Mouse (Mus musculus): ENCODE data around the gene Cmtm6.
"Not testable (repeated sequence)": the region's sequence is repeated elsewhere in the genome, so short reads cannot be mapped to it uniquely, and the experiment has no call there.

The Cmtm6 gene

GRCm38 (mm10) chr9:114731011-114731755, at the start of gene Cmtm6:
TSS of gene Cmtm6 (plus strand) at chr9:114731116.
- DNase-seq (ENCODE audit: low spot score): peak; percentile 98

- no peak for DNase-seq (ENCODE audit: low spot score)
Observed at GRCm38 (mm10) chr9:114682193-114682592, 48.7 kb upstream of the Cmtm6 start.

DNA sequence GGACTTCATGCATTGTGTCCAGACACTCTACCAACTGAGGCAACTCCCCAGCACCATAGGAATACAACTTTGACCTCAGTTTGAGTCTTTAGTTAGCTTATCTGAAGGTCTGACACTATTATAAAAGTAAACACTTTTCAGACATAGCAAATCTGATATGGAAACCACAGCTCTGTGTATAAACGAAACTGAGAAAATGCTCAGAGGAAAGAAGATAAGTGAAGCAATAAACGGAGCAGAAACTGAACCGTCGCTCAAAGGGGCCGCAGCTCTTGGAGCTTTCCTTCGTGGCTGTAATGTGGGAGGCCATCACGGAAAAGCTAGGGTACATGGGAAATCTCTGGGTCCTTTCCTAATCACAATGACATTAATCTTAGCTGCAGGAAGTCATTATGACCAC, 44.7 kb upstream of the Cmtm6 start:
- no peak for DNase-seq (ENCODE audit: low spot score)

- no peak for DNase-seq (ENCODE audit: low spot score)
Observed at GRCm38 (mm10) chr9:114687639-114688038, 43.3 kb upstream of the Cmtm6 start.

- DNase-seq (ENCODE audit: low spot score): peak; percentile 97
Observed at GRCm38 (mm10) chr9:114688252-114688952, 42.5 kb upstream of the Cmtm6 start, which contains the start of gene Dync1li1. TSS of gene Dync1li1 (plus strand) at chr9:114688790.

DNA sequence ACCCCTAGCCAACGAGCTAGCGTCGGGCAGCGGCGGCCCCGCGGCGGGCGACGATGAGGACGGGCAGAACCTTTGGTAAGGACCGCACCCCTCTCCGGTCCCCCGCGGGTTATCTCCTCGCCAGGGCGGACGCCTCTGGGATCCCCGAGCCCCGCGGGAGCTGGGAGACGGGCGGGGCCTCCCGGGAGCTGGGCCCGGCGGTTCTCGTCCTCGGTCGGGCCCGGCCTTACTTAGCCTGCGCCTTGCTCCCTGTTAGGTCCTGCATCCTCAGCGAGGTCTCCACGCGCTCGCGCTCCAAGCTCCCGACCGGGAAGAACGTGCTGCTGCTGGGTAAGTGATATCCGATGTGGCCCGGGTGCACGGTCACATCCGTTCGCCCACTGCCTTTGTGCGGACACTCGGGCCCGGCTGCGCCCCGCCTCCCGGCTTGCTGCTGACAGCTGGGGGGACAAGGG, 41.9 kb upstream of the Cmtm6 start:
- no peak for DNase-seq (ENCODE audit: low spot score)

GRCm38 (mm10) chr9:114690119-114690601, 40.8 kb upstream of the Cmtm6 start:
- DNase-seq (ENCODE audit: low spot score): peak; percentile 26

- DNase-seq (ENCODE audit: low spot score): no peak
Observed at GRCm38 (mm10) chr9:114691112-114691511, 39.8 kb upstream of the Cmtm6 start.

DNA sequence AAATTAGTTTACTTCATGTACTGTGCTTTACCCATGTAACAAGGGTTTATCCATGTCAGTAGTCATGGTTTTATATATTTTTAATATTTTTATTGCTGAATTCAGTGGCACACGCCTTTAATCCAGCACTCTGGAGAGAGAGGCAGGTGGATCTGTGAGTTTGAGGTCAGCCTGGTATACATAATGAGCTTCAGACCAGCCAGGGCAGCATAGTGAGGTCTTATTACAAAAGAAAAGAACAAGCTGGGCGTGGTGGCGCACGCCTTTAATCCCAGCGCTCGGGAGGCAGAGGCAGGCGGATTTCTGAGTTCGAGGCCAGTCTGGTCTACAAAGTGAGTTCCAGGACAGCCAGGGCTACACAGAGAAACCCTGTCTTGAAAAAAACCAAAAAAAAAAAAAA, 35.3 kb upstream of the Cmtm6 start:
- DNase-seq (ENCODE audit: low spot score): not testable (repeated sequence)

DNA sequence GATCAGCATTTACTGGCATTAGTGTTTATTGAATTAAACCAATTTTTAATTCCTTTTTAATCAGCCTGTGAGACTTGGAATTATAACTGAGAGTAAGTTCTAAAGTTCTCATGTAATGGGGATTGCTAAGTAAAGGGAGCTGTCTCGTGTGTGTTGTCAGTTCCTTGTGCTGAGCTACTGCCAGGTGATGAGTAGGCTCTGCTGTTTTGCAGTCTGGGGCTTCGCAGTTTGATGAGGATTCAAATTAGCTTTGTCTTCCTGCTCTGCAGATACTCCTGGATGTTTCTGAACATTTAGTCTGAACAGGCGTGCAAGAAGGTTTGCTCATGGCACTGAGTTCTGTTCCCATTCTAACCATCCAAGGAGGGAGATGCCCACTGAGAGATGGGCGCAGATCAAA, 33.8 kb upstream of the Cmtm6 start:
- no peak for DNase-seq (ENCODE audit: low spot score)

DNA sequence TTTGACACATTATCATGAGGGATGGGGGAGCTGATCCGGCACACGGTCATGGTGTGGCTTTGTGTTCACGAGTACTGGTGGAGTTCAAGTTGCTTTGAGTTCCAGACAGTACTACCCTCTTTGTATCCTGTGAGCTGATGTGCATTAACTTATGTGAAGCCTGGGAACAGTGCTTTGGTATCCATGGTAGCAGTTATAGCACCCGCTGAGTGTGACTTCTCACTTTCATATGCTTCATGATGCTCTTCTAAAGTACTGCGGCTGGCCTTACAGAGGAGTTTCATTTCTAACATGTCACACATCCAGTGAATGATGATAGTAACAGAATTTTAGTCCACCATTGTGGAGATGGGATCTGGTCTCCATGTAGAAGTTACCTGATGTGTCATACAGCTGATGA, 33.0 kb upstream of the Cmtm6 start:
- no peak for DNase-seq (ENCODE audit: low spot score)

- no peak for DNase-seq (ENCODE audit: low spot score)
Observed at GRCm38 (mm10) chr9:114699262-114699661, 31.7 kb upstream of the Cmtm6 start.

- no peak for DNase-seq (ENCODE audit: low spot score)
Observed at GRCm38 (mm10) chr9:114699882-114700665, 30.8 kb upstream of the Cmtm6 start.

DNA sequence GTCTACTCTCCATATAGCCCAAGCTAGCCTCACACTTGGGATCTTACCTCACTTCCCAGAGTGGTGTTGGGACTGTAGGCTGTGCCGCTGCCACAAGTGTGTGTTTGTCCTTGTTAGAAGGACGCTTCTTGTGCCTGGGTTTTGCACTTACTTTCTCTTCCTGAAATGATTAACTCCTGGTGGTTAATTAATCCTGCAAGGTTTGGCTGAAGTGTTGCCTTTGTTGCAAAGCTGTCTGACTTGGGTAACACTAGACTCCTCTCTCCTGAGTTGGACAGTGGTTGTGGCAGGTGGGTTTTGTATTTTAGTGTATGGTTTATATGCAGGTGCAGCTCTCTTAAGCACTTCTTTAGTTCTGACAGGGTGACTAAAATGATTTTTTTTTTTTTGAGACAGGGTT, 29.9 kb upstream of the Cmtm6 start:
- no peak for DNase-seq (ENCODE audit: low spot score)

- no peak for DNase-seq (ENCODE audit: low spot score)
Observed at GRCm38 (mm10) chr9:114701921-114702320, 29.0 kb upstream of the Cmtm6 start.

DNA sequence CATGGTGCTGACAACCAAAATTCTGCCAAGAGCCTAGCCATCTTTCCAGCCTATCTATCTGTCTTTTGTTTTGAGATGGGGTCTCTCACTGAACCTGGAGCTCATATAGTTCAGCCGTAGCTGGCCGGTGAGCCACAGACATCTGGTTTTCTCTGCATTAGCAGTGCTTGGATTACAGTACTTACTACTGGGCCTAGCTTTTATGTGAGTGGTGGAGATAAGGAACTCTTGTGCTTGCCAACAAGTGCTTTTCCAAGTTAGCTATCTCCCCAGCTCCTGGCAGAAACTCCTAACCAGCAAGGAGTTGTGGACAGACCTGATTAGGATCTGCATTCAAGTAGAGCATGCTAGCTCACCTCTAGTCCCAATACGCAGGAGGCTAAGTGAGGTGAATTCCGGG, 23.1 kb upstream of the Cmtm6 start:
- DNase-seq (ENCODE audit: low spot score): no peak

- peak; percentile 28 for DNase-seq (ENCODE audit: low spot score)
Observed at GRCm38 (mm10) chr9:114710345-114710744, 20.6 kb upstream of the Cmtm6 start.

GRCm38 (mm10) chr9:114713481-114713880, 17.4 kb upstream of the Cmtm6 start:
- no peak for DNase-seq (ENCODE audit: low spot score)

- DNase-seq (ENCODE audit: low spot score): no peak
Observed at GRCm38 (mm10) chr9:114716677-114717331, 14.1 kb upstream of the Cmtm6 start.

- DNase-seq (ENCODE audit: low spot score): peak; percentile 53
Observed at GRCm38 (mm10) chr9:114727315-114727714, 3.6 kb upstream of the Cmtm6 start.

- DNase-seq (ENCODE audit: low spot score): not testable (repeated sequence)
Observed at GRCm38 (mm10) chr9:114728432-114728831, 2.5 kb upstream of the Cmtm6 start.

All from lung, postnatal 25 days (tissue).